In the genomic region with DNA sequence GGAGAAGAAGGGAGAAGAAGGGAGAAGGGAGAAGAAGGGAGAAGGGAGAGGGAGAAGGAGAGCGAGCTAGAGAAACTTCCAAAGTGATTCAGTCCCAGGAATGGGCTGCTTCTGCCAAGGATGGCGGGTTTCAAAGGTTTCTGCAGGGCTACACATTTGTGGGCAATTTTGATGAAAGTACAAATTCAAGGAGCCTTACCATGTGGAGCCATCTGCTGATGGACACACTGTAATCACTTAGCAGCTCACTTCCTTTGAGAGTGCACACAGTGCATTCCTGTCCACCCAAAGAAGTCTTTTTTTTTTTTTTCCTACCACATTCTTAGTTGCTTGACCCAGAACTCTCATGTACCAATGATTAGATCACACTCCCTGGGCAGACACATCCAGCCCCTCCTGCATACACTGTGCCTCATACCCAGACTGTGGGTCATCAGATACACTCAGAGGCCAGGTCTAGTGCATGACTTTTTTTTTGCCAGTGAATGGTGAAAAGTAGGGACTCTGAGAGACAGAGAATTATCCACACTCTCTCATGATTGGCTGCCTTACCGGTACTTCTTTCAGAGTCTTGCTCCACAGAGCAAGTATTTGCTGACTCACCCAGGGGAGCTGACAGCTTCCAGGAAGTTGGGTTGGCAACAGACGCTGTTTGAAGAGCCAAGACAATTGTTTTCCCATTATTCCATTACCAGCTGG, we compare ENCODE assay signal across 8 mouse cellular contexts. TPM values are rescaled to one million over a fixed set of nuclear protein-coding genes. Genes with fewer than 3 reads are reported as not detected.
DNase-seq lines count a peak whose midpoint lies in the region; ATAC-seq lines count a peak whose summit lies in the region.

No protein-coding gene starts in this region.

- intact Hi-C loops in gastrocnemius, postnatal 14 days (cut with DNase I; ENCODE audit: low total_unique reads), result no loop called here

- H3K4me1 ChIP-seq in heart, embryonic 10.5 days, result 0 out of 2 replicates have a peak, but pooled peaks cover 5% of the 10 kb centered on the region
- no peaks in the 10 kb centered on the region for H3K4me1 ChIP-seq in liver, embryonic 11.5 days (replicated peaks; ENCODE audit: control insufficient read depth, insufficient read depth, low read length)

- H3K9me3 ChIP-seq in heart, embryonic 10.5 days, result no peaks in the 10 kb centered on the region
- no peaks in the 10 kb centered on the region for H3K9me3 ChIP-seq in liver, embryonic 11.5 days (ENCODE audit: control insufficient read depth, low read length)

- 39% methylated on average over 4 of the region's 4 CpGs for WGBS in heart, embryonic 10.5 days
- WGBS in liver, embryonic 11.5 days, result 45% methylated on average over 4 of the region's 4 CpGs

- no peak overlapping the region for H3K4me2 ChIP-seq in liver, embryonic 11.5 days

- no peak for ATAC-seq in liver, embryonic 11.5 days (replicated peaks; ENCODE audit: low FRiP score)

- no peak overlapping the region for H3K27ac ChIP-seq in heart, embryonic 10.5 days
- no peak overlapping the region for H3K27ac ChIP-seq in liver, embryonic 11.5 days (ENCODE audit: low read depth, low read length)

- H3K9ac ChIP-seq in liver, embryonic 11.5 days (ENCODE audit: low read depth, low read length), result no peak overlapping the region

- H3K36me3 ChIP-seq in heart, embryonic 10.5 days, result no peaks in the 10 kb centered on the region
- no peaks in the 10 kb centered on the region for H3K36me3 ChIP-seq in liver, embryonic 11.5 days (ENCODE audit: control insufficient read depth, insufficient read depth, low read length)

- no peak overlapping the region for H3K4me3 ChIP-seq in heart, embryonic 10.5 days
- no peak overlapping the region for H3K4me3 ChIP-seq in liver, embryonic 11.5 days (ENCODE audit: low read depth, low read length)

- peak; percentile 97 for DNase-seq in heart, adult 11 months
- no peak for DNase-seq in heart, embryonic 10.5 days (ENCODE audit: low spot score)
- peak; percentile 51 for DNase-seq in MN1 (ENCODE audit: low spot score)
- peak; percentile 25 for DNase-seq in gastrocnemius, postnatal 14 days
- peak; percentile 63 for DNase-seq in kidney, postnatal 10 days
- peak; percentile 13 for DNase-seq in ovary, postnatal 36 days (ENCODE audit: low spot score)
- DNase-seq in T-cell, adult 2 months (ENCODE audit: low spot score), result no peak
- DNase-seq in liver, embryonic 11.5 days (ENCODE audit: low spot score), result no peak

- H3K27me3 ChIP-seq in heart, embryonic 10.5 days (ENCODE audit: insufficient read depth, poor library complexity, severe bottlenecking), result no peaks in the 10 kb centered on the region
- no peaks in the 10 kb centered on the region for H3K27me3 ChIP-seq in liver, embryonic 11.5 days (replicated peaks; ENCODE audit: control insufficient read depth, insufficient read depth, low read length)

RNA-seq across cellular contexts. Expression of a gene that starts 29.2 kb away (rescaled TPM):
- polyA plus RNA-seq in heart, embryonic 10.5 days (2016; fragmentation: Nextera tagmentation; extraction: Ambion mirVana), result 4.3 and 9.6 TPM in 2 replicates
- 1 to 10 TPM; 4.6 to 6.9 TPM for total RNA-seq in gastrocnemius, postnatal 14 days (2021)
- polyA plus RNA-seq in liver, embryonic 11.5 days (2014; fragmentation: Nextera tagmentation; extraction: Ambion mirVana), result 11.0 and 11.8 TPM in 2 replicates

Comparison
In these comparisons a context has a peak if more than half of its experiments do, and no peak if none do; other contexts are left out.
1. DNase-seq: peak in heart, adult 11 months (single experiment), MN1 (single experiment), gastrocnemius, postnatal 14 days (single experiment), kidney, postnatal 10 days (single experiment) and ovary, postnatal 36 days (single experiment); none in heart, embryonic 10.5 days (single experiment), T-cell, adult 2 months (single experiment) and liver, embryonic 11.5 days (single experiment).